Mouse (Mus musculus): ENCODE data around the gene Vmn2r19.
"Not testable (repeated sequence)": the region's sequence is repeated elsewhere in the genome, so short reads cannot be mapped to it uniquely, and the experiment has no call there.

The Vmn2r19 gene

DNA sequence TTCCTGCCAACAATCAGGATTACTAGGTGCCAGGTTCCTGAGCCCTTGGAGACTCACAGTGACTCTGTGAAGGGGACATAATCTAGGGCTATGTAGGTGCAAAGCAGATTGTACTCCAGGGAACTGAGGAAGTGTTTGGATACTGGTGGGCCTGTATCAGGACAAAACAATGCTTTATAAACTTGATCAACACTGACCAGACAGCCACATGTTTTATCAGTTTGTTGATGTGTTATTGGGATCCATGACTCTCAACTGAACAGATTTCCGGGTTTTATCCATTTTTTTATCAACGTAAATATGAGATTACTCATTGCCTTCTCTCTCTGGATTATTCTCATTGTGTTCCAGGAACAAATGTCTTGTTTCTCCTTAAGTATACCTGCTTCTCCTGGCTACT, at the start of gene Vmn2r19:
Gene Vmn2r19, plus strand, starts transcription at position 301 of the 400 bp plus-strand sequence.
- DNase-seq (ENCODE audit: low spot score): no peak

DNA sequence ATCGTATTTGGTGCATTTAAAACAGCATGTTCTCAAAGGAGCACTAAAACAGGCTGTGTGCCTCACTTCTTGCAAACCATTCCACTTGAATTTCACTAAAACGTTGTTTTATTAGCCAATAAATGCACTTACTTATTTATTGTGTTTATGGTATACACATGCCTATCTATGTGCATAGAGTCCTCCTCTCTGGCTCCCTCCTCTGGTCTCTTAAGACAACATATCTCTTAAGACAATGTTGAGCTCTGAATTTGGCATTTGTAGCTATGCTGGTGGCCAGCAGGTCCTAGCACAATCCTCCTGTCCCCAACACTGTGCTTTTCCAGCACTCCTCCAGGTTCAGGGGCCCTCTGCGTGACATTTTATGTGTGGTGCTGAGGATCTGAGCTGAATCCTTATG, 49.2 kb upstream of the Vmn2r19 start:
- no peak for DNase-seq (ENCODE audit: low spot score)

DNA sequence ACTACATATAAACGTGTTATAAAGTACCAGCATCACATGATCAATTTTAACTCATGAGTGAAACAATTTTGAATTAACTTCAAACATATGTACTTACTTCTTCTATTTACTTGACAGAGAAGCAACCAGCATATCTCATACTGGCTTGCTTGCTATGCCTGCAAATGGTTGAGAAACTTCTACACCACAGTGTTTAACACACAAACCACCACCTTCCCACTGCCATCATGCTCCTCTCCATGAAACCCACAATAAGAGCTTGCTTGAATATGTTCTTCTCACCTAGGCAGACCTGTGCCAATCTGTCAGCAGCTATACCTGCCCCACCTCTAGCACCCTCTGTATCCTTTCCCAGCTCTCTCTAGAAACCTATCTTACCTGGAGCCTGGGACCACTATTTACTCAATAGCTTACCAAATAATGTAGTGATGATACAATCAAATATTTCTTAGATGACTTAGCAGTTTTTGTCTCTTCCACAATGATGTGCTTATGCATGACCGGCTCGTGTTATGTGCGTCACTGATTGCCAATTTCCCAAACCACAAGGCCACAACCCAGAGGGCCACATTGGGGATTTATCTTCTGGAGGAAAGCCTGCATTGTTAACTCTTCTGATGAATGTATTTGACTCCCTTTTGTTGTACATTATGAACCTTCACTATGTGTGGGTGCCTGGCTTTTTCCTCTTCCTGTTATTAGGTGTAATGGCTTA, 48.1 kb upstream of the Vmn2r19 start:
- no peak for DNase-seq (ENCODE audit: low spot score)

- DNase-seq (ENCODE audit: low spot score): no peak
Measured at GRCm38 (mm10) chr6:123260868-123261267, 47.3 kb upstream of the Vmn2r19 start.

GRCm38 (mm10) chr6:123261555-123262161, 46.5 kb upstream of the Vmn2r19 start, which contains the start of gene Clec4d:
TSS of gene Clec4d (plus strand) at chr6:123262111.
- DNase-seq (ENCODE audit: low spot score): no peak

- no peak for DNase-seq (ENCODE audit: low spot score)
Measured at GRCm38 (mm10) chr6:123264194-123264593, 43.9 kb upstream of the Vmn2r19 start.

DNA sequence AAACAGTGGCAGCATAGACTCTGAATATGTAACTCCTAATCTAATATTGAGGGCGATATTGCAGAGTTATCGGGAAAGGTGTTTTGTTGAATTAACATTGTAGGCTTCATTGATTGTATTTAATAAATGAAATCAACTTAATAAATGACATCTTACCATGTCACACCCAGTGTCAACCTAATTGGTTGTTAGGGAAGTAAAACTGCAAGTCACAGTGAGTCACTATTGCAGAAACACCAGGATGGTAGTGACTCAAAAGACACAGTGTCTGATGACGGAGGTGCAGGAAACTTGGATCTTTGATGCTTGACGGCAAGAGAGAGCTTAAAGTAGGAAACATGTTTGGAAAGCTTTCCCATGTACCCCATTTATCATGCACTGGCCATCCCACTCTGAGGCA, 42.3 kb upstream of the Vmn2r19 start:
- no peak for DNase-seq (ENCODE audit: low spot score)

DNA sequence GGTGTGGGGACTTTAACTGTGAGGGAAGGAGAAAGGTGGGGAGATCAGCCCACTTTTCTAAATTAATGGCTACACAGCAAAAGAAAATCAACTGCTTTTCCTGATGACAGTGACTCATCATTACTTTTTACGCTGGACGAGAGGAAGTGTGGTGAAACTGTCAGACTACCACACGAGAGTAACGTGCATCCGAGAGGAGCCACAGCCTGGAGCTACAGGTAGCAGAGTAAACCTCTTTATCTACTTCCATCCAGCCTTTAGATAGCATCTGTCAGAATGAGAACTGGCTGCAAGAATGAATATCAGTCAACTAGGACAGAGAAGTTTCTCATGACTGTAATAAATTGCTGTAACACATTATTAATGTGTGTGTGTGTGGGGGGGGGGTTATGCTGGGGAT, 41.2 kb upstream of the Vmn2r19 start:
- no peak for DNase-seq (ENCODE audit: low spot score)

GRCm38 (mm10) chr6:123279443-123279842, 28.7 kb upstream of the Vmn2r19 start:
- no peak for DNase-seq (ENCODE audit: low spot score)

GRCm38 (mm10) chr6:123286311-123286710, 21.8 kb upstream of the Vmn2r19 start:
- DNase-seq (ENCODE audit: low spot score): no peak

DNA sequence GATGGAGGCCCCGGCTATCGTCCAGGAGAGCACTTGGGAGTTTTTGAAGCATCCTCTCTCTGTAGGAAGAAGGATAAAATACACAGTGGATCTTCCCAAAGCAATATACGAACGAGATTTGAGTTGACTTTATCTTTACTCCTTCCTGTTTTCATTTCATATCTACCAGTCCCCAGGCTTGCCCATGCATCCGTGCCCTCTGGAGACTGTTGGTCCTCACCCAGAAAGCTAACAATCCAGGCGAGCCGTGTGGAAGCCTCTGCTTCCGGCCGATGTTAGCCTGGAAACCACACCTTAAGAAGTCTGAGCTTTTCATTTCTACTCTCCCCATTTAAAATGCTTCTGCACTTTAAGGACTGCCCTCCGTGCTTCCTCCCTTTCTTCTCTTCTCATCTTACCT, 19.2 kb upstream of the Vmn2r19 start:
- no peak for DNase-seq (ENCODE audit: low spot score)

DNA sequence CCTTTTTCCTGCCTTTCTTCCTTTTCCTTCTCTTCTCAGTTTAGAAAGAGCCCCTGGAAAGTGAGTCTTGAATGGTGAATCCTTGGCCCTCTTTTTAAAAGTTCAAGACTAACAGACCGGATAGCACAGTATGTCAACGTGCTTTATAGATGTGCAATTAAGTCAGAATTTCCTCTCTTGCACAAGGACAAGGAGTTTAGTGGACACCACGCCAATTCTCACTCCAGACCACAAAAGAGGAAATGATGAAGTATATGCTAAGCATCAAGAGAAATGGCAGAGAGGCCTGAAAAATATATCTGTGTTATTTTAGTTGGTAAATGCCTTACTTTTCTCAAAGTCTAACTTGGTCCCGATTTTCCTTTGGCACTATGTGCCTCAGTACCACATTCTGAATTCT, 18.4 kb upstream of the Vmn2r19 start, which contains the start of gene Clec4e:
Gene Clec4e, minus strand, starts transcription at position 118 of the 400 bp plus-strand sequence.
- no peak for DNase-seq (ENCODE audit: low spot score)

- no peak for DNase-seq (ENCODE audit: low spot score)
Measured at GRCm38 (mm10) chr6:123292751-123293400, 15.3 kb upstream of the Vmn2r19 start.

GRCm38 (mm10) chr6:123293509-123293908, 14.6 kb upstream of the Vmn2r19 start:
- not testable (repeated sequence) for DNase-seq (ENCODE audit: low spot score)

DNA sequence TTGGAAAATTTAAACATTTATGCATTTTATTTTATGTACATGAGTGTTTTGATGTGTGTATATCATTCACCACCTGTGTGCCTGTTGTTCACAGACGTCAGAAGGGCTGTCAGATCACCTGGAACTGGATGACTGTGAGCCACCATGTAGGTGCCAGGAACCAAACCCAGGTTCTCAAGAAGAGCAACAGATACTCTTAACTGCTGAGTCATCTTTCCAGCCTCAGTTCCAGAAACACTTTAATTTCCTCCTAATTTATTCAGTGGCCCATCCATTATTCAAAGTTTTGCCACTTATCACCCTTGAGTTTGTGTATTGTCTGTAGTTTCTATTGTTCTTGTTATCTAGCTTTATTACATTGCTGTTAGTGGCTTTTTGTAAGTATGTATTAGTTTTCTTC, 11.4 kb upstream of the Vmn2r19 start:
- no peak for DNase-seq (ENCODE audit: low spot score)

DNA sequence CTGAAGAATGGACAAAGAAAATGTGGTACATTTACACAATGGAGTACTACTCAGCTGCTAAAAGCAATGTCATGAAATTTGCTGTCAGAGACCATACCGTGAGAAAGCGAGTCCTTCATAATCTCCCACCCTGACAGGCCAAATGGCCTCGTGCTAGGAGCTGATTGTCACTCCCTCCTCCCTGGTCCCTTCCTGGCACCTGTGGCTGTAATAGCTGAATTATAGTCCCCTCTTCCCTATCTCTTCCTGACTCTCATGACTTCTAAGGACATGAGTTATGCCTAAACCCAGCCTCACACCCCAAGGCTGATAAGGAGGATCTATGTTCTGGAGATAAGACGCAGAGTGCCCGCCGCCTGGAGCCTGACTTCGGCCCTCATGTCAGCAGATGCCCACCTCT, 1.8 kb upstream of the Vmn2r19 start:
- not testable (repeated sequence) for DNase-seq (ENCODE audit: low spot score)

DNA sequence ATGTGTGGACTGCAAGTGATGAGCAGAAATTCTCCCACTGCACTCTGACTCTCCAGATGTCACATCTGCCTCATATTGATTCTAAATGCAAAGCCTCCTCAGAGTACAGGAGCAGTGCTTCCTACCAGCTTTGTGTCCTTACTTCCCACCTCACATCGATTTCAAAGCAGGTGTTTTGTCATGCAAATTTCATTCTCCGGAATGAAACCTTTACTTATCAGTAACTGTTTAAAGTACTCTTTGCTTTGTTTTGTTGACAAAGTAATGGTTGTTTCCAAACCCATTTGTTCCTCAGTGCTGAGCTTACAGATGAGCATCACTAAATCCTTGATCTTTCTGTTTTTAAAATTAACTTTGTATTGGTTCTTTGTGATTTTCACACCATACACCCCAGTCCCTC, 24.4 kb downstream of the Vmn2r19 start:
- no peak for DNase-seq (ENCODE audit: low spot score)

- no peak for DNase-seq (ENCODE audit: low spot score)
Measured at GRCm38 (mm10) chr6:123340093-123340492, 32.0 kb downstream of the Vmn2r19 start.

GRCm38 (mm10) chr6:123346141-123346540, 38.0 kb downstream of the Vmn2r19 start:
- no peak for DNase-seq (ENCODE audit: low spot score)

Measured in yolk sac, embryonic 10.5 days (tissue).